Mouse (Mus musculus) forebrain, embryonic 10.5 days (tissue): ENCODE data around the gene Stoml1. TPM values are rescaled to one million over a fixed set of nuclear protein-coding genes. Genes with fewer than 3 reads are reported as not detected.
A peak's percentile ranks its signal among the peaks of the same experiment; 100 is the strongest.
"Not testable (repeated sequence)": the region's sequence is repeated elsewhere in the genome, so short reads cannot be mapped to it uniquely, and the experiment has no call there.

ENCODE experiments used
- DNase-seq: peaks from one replicate; pipeline ENCODE4 v3.0.0-alpha.2; 2017; ENCODE audit warnings: low spot score; ENCODE audit errors: extremely low spot score
- H3K27ac ChIP-seq: fragments of 300-500 bp; sonication (generic); 2 replicates; pipeline ENCODE4 v1.5.1; 2016; ENCODE audit warnings: mild to moderate bottlenecking
- H3K27me3 ChIP-seq: fragments of 300-500 bp; sonication (generic); 2 replicates; pipeline ENCODE4 v1.6.1; 2016; ENCODE audit warnings: mild to moderate bottlenecking; ENCODE audit not compliant: poor library complexity, severe bottlenecking
- H3K36me3 ChIP-seq: fragments of 300-500 bp; sonication (generic); replicated peaks from 2 replicates; pipeline ENCODE4 v1.6.1; 2016; ENCODE audit warnings: mild to moderate bottlenecking, moderate library complexity
- H3K4me1 ChIP-seq: fragments of 300-500 bp; sonication (generic); 2 replicates; pipeline ENCODE4 v1.6.1; 2016
- H3K4me3 ChIP-seq: fragments of 300-500 bp; sonication (generic); 2 replicates; pipeline ENCODE4 v1.5.1; 2016; ENCODE audit warnings: mild to moderate bottlenecking, moderate library complexity
- H3K9me3 ChIP-seq: fragments of 300-500 bp; sonication (generic); 2 replicates; pipeline ENCODE4 v1.6.1; 2016; ENCODE audit warnings: mild to moderate bottlenecking, moderate library complexity
- WGBS: fragments of 180-500 bp; shearing (Covaris S2); methylation state at CpG from one replicate; pipeline ENCODE4 v1.1.7; 2016; 5-methylcytosine and 5-hydroxymethylcytosine counted together
- polyA plus RNA-seq: library from polyadenylated mRNA; unstranded; fragments of >200 nt; fragmentation: Nextera tagmentation; extraction: Ambion mirVana; gene quantifications from 2 replicates; pipeline ENCODE4 v1.2.1, GENCODE M21; 2016

The Stoml1 gene
- polyA plus RNA-seq, 1 experiment from 2014 or later = 28.8 TPM

DNA sequence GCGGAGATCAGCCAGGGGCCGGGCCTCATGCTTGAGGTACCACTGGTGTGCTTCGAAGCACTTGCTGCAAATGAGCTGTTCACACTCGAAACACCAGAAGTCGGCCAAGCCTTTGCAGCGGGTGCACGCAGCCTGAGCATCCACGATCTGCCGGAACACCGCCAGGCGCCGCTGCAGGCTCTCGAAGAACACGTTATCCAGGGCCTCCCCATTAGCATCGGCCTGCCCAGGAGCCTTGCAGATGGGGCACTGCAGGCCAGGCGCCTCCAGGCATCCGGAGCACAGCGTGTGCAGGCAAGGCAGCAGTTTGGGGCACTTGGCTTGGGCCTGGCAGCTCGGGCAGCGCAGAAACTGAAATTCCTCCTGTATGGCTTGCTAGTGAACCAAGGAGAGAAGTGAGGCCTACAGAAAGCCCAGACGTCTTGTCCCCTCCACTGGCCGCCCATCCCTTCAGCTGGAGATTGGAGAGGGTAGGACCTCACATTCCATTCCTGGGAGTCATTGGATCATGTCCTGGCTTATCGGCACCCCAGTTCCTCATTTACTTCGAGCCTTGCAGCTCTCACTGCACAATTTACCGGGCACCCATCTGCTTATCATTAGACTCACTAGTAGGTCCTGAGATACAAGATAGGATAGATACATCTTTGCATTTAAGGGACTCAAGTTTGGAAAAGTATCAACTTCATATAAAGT, 5.8 kb upstream of the Stoml1 start:
- H3K9me3 ChIP-seq = no peaks in the 10 kb centered on the region
- no peaks in the 10 kb centered on the region for H3K27me3 ChIP-seq
- 20% methylated on average over 25 of the region's 25 CpGs for WGBS
- H3K4me1 ChIP-seq = peaks cover 47% of the 10 kb centered on the region
- DNase-seq = peak; percentile 81
- peaks cover 17% of the 10 kb centered on the region for H3K36me3 ChIP-seq
- H3K4me3 ChIP-seq = peak overlapping the region; percentile 43
- H3K27ac ChIP-seq = peak overlapping the region; percentile 82

- no peaks in the 10 kb centered on the region for H3K9me3 ChIP-seq
- H3K27ac ChIP-seq = peak overlapping the region; percentile 88
- peaks cover 9% of the 10 kb centered on the region; the same call in 1 of the 2 replicates for H3K36me3 ChIP-seq
- DNase-seq = no peak
- H3K4me1 ChIP-seq = peaks cover 52% of the 10 kb centered on the region
- no peaks in the 10 kb centered on the region for H3K27me3 ChIP-seq
- peak overlapping the region; percentile 60 for H3K4me3 ChIP-seq
- 53% methylated on average over 7 of the region's 7 CpGs for WGBS
Observed at GRCm38 (mm10) chr9:58248746-58249413, 4.1 kb upstream of the Stoml1 start.

- 2% methylated on average over 16 of the region's 16 CpGs for WGBS
- DNase-seq = peak; percentile 59
- no peaks in the 10 kb centered on the region for H3K27me3 ChIP-seq
- peak within 1 kb of the TSS; percentile 60 for H3K4me3 ChIP-seq
- H3K9me3 ChIP-seq = no peaks in the 10 kb centered on the region
- peaks cover 7% of the 10 kb centered on the region; the same call in 1 of the 2 replicates for H3K36me3 ChIP-seq
- peak within 1 kb of the TSS; percentile 88 for H3K27ac ChIP-seq
- H3K4me1 ChIP-seq = peaks cover 58% of the 10 kb centered on the region
Observed at GRCm38 (mm10) chr9:58249592-58250192, 3.3 kb upstream of the Stoml1 start, which contains the start of gene Pml. Pml (minus strand) TSS chr9:58249786.

GRCm38 (mm10) chr9:58250322-58250721, 2.6 kb upstream of the Stoml1 start:
- no peaks in the 10 kb centered on the region for H3K9me3 ChIP-seq
- H3K4me1 ChIP-seq = peaks cover 64% of the 10 kb centered on the region
- H3K4me3 ChIP-seq = peak overlapping the region; percentile 60
- DNase-seq = no peak
- 79% methylated on average over 8 of the region's 8 CpGs for WGBS
- H3K27me3 ChIP-seq = no peaks in the 10 kb centered on the region
- peaks cover 7% of the 10 kb centered on the region; the same call in 1 of the 2 replicates for H3K36me3 ChIP-seq
- peak overlapping the region; percentile 88 for H3K27ac ChIP-seq

DNA sequence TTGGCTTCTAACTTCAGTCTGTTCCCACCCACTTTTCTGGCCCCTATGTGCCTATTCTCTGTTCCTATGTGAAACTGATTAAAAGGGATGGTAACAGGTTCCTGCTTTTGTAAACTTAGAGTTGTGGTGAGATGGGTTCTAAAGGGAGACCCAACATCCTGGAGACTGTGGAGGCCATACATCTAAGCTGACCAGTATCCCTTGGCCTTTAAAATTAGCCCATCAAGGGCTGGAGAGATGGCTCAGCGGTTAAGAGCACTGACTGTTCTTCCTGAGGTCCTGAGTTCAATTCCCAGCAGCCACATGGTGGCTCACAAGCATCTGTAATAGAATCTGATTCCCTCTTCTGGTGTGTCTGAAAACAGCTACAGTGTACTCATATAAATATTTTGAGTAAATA, 2.2 kb upstream of the Stoml1 start:
- WGBS = 82% methylated on average over 1 of the region's 1 CpGs
- DNase-seq, H3K9me3 ChIP-seq, H3K36me3 ChIP-seq, H3K27ac ChIP-seq, H3K4me3 ChIP-seq, H3K27me3 ChIP-seq: not testable (repeated sequence)
- peaks cover 64% of the 10 kb centered on the region for H3K4me1 ChIP-seq

- Histone ChIP-seq H3K4me3 (peak overlapping the region; percentile 93), H3K27ac (peak overlapping the region; percentile 88; the same call in 1 of the 2 replicates), H3K4me1 (peaks cover 40% of the 10 kb centered on the region), H3K36me3 (peaks cover 26% of the 10 kb centered on the region)
- 70% methylated on average over 5 of the region's 5 CpGs for WGBS
- not testable (repeated sequence) for H3K27me3 ChIP-seq, H3K9me3 ChIP-seq, DNase-seq
Observed at GRCm38 (mm10) chr9:58253805-58254122, 800 bp downstream of the Stoml1 start.

- DNase-seq = no peak
- peaks cover 27% of the 10 kb centered on the region for H3K4me1 ChIP-seq
- H3K27ac ChIP-seq = no peak overlapping the region
- 66% methylated on average over 2 of the region's 2 CpGs for WGBS
- H3K36me3 ChIP-seq = peaks cover 38% of the 10 kb centered on the region
- H3K9me3 ChIP-seq = no peaks in the 10 kb centered on the region
- H3K27me3 ChIP-seq = no peaks in the 10 kb centered on the region
- no peak overlapping the region for H3K4me3 ChIP-seq
Observed at GRCm38 (mm10) chr9:58255105-58255504, 2.1 kb downstream of the Stoml1 start.

- no peak overlapping the region for H3K4me3 ChIP-seq
- peaks cover 24% of the 10 kb centered on the region for H3K4me1 ChIP-seq
- no peaks in the 10 kb centered on the region for H3K9me3 ChIP-seq
- peaks cover 45% of the 10 kb centered on the region for H3K36me3 ChIP-seq
- WGBS = 92% methylated on average over 10 of the region's 10 CpGs
- DNase-seq = no peak
- H3K27me3 ChIP-seq = no peaks in the 10 kb centered on the region
- H3K27ac ChIP-seq = no peak overlapping the region
Observed at GRCm38 (mm10) chr9:58255704-58256685, 3.0 kb downstream of the Stoml1 start.

GRCm38 (mm10) chr9:58262507-58262906, 9.5 kb downstream of the Stoml1 start:
- H3K36me3 ChIP-seq = peaks cover 50% of the 10 kb centered on the region
- no peaks in the 10 kb centered on the region for H3K9me3 ChIP-seq
- H3K4me3 ChIP-seq = no peak overlapping the region
- no peak for DNase-seq
- no peaks in the 10 kb centered on the region for H3K27me3 ChIP-seq
- H3K4me1 ChIP-seq = peaks cover 9% of the 10 kb centered on the region
- 94% methylated on average over 5 of the region's 5 CpGs for WGBS
- no peak overlapping the region for H3K27ac ChIP-seq

DNA sequence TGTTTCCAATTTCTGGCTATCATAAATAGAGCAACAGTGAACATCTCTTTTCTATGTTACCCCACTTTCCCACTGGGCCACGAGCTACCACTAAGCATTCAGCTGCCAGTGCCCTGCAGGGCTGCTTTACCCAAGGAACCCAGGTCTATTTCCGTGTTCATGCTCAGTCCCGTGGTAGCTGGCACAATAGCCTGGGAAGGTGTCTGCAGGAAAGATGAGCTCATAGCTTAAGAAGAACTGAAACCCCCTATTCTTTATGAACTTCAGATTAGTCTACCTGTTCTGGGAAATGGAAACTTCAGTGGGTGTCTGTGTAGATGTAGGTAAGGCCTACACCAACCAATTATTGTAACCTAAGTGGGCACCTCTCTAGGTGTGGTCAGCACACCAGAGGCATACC, 12.4 kb downstream of the Stoml1 start:
- 83% methylated on average over 3 of the region's 3 CpGs for WGBS
- H3K27ac ChIP-seq = no peak overlapping the region
- no peak overlapping the region for H3K4me3 ChIP-seq
- H3K9me3 ChIP-seq = no peaks in the 10 kb centered on the region
- DNase-seq = no peak
- H3K27me3 ChIP-seq = no peaks in the 10 kb centered on the region
- H3K4me1 ChIP-seq = peaks cover 9% of the 10 kb centered on the region
- peaks cover 23% of the 10 kb centered on the region for H3K36me3 ChIP-seq

GRCm38 (mm10) chr9:58266571-58267011, 13.6 kb downstream of the Stoml1 start:
- H3K27me3 ChIP-seq = no peaks in the 10 kb centered on the region
- H3K27ac ChIP-seq = peak overlapping the region; percentile 20; the same call in 1 of the 2 replicates
- DNase-seq = no peak
- no peak overlapping the region for H3K4me3 ChIP-seq
- WGBS = 38% methylated on average over 4 of the region's 4 CpGs
- peaks cover 14% of the 10 kb centered on the region for H3K36me3 ChIP-seq
- no peaks in the 10 kb centered on the region for H3K9me3 ChIP-seq
- H3K4me1 ChIP-seq = peaks cover 9% of the 10 kb centered on the region

- H3K27ac ChIP-seq = peak overlapping the region; percentile 20; the same call in 1 of the 2 replicates
- no peak overlapping the region for H3K4me3 ChIP-seq
- peaks cover 9% of the 10 kb centered on the region for H3K36me3 ChIP-seq
- no peaks in the 10 kb centered on the region for H3K9me3 ChIP-seq
- 86% methylated on average over 3 of the region's 3 CpGs for WGBS
- H3K27me3 ChIP-seq = no peaks in the 10 kb centered on the region
- no peak for DNase-seq
- H3K4me1 ChIP-seq = peaks cover 9% of the 10 kb centered on the region
Observed at GRCm38 (mm10) chr9:58267046-58267445, 14.1 kb downstream of the Stoml1 start.
